Mouse (Mus musculus) midbrain, embryonic 13.5 days (tissue): Measurements from ENCODE around the gene Orai1. TPM values are rescaled to one million over a fixed set of nuclear protein-coding genes. Genes with fewer than 3 reads are reported as not detected.

Experiments
- ATAC-seq: fragments of 200-750 bp; cut with Nextera tagmentation; 2 replicates; pipeline ENCODE4 v1.8.0; 2017; ENCODE audit warnings: mild to moderate bottlenecking, moderate TSS enrichment, moderate library complexity
- H3K27ac ChIP-seq: fragments of 300-500 bp; sonication (generic); 2 replicates; pipeline ENCODE4 v1.5.1; 2015; ENCODE audit warnings: inconsistent platforms, mild to moderate bottlenecking, moderate library complexity
- H3K27me3 ChIP-seq: fragments of 300-500 bp; sonication (generic); 2 replicates; pipeline ENCODE4 v1.6.1; 2015; ENCODE audit warnings: mild to moderate bottlenecking, inconsistent platforms
- H3K36me3 ChIP-seq: fragments of 300-500 bp; sonication (generic); 2 replicates; pipeline ENCODE4 v1.6.1; 2015; ENCODE audit warnings: mild to moderate bottlenecking, inconsistent platforms
- H3K4me1 ChIP-seq: fragments of 300-500 bp; sonication (generic); replicated peaks from 2 replicates; pipeline ENCODE4 v1.6.1; 2015; ENCODE audit warnings: inconsistent platforms
- H3K4me2 ChIP-seq: fragments of 300-500 bp; sonication (generic); replicated peaks from 2 replicates; pipeline ENCODE4 v1.6.1; 2015; ENCODE audit warnings: moderate library complexity, mild to moderate bottlenecking, inconsistent platforms
- H3K4me3 ChIP-seq: fragments of 300-500 bp; sonication (generic); replicated peaks from 2 replicates; pipeline ENCODE4 v1.5.1; 2015; ENCODE audit warnings: mild to moderate bottlenecking, inconsistent platforms
- H3K9ac ChIP-seq: fragments of 300-500 bp; sonication (generic); replicated peaks from 2 replicates; pipeline ENCODE4 v1.6.1; 2015; ENCODE audit warnings: mild to moderate bottlenecking, inconsistent platforms
- H3K9me3 ChIP-seq: fragments of 300-500 bp; sonication (generic); 2 replicates; pipeline ENCODE4 v1.6.1; 2016; ENCODE audit warnings: mild to moderate bottlenecking, inconsistent platforms
- WGBS: fragments of 180-500 bp; shearing (Covaris S2); methylation state at CpG from one replicate; pipeline ENCODE4 v1.1.7; 2015; 5-methylcytosine and 5-hydroxymethylcytosine counted together
- polyA plus RNA-seq: library from polyadenylated mRNA; unstranded; fragments of >200 nt; fragmentation: Nextera tagmentation; extraction: Ambion mirVana; gene quantifications from 2 replicates; pipeline ENCODE4 v1.2.1, GENCODE M21; 2015

Gene Orai1
- polyA plus RNA-seq, 1 experiment from 2014 or later: 10.5 TPM

DNA sequence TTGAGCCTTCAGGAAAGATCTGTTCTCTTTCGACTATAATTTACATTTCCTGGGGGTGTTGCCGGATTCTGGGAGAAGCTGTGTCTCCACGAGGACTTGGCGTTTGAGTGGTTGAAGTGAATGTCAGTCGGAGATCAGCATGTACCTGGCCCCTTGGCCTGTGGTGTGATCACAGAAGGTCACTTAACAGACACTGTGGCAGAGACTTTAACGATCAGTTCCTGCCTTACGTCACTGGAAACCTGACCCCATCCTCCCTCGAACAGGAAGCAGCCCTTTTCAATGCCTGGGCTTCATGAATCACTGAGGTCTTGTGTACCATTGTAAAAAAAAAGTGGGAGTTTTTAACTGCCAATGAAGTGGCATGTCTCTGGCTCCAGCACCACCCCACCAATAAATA, 65.2 kb downstream of the Orai1 start:
- Histone ChIP-seq H3K9me3 (no peaks in the 10 kb centered on the region), H3K9ac (no peak overlapping the region), H3K4me2 (no peak overlapping the region), H3K36me3 (no peaks in the 10 kb centered on the region), H3K4me3 (no peak overlapping the region), H3K27ac (no peak overlapping the region), H3K27me3 (peaks cover 7% of the 10 kb centered on the region; the same call in 1 of the 2 replicates), H3K4me1 (peaks cover 21% of the 10 kb centered on the region)
- WGBS: 90% methylated on average over 8 of the region's 8 CpGs
- no peak for ATAC-seq

Other genes with a start within 250 kb of the Orai1 start
- gene Camkk2, start 235.7 kb upstream of the Orai1 start, polyA plus RNA-seq: 45.3 and 47.1 TPM in 2 replicates
- gene Anapc5, start 193.7 kb upstream of the Orai1 start, polyA plus RNA-seq: 527 and 540 TPM in 2 replicates
- 55.5 and 56.1 TPM in 2 replicates for gene Rnf34, start 165.0 kb upstream of the Orai1 start, polyA plus RNA-seq
- 116 and 117 TPM in 2 replicates for gene Kdm2b, start 25.3 kb upstream of the Orai1 start, polyA plus RNA-seq
- 0.32 TPM in 1 of 2 replicates, not detected in the other for gene Morn3, start 31.9 kb downstream of the Orai1 start, polyA plus RNA-seq
- 12.8 and 14.6 TPM in 2 replicates for gene Tmem120b, start 53.3 kb downstream of the Orai1 start, polyA plus RNA-seq
- gene Rhof, start 117.6 kb downstream of the Orai1 start, polyA plus RNA-seq: 2.6 and 3.3 TPM in 2 replicates
- gene Setd1b, start 127.1 kb downstream of the Orai1 start, polyA plus RNA-seq: 13.3 and 14.1 TPM in 2 replicates
- 72.2 and 74.0 TPM in 2 replicates for gene Psmd9, start 154.3 kb downstream of the Orai1 start, polyA plus RNA-seq
- gene Hpd, start 167.7 kb downstream of the Orai1 start, polyA plus RNA-seq: not detected in 2 replicates
- 0.93 and 1.2 TPM in 2 replicates for gene Wdr66, start 237.0 kb downstream of the Orai1 start, polyA plus RNA-seq